Mouse (Mus musculus) heart, postnatal 0 days (tissue): ENCODE data around the gene Cxcl10. TPM values are rescaled to one million over a fixed set of nuclear protein-coding genes. Genes with fewer than 3 reads are reported as not detected.

ENCODE experiments used
- ATAC-seq: fragments of 200-750 bp; cut with Nextera tagmentation; 2 replicates; pipeline ENCODE4 v1.8.0; 2017; ENCODE audit warnings: low read depth, moderate number of reproducible peaks, moderate library complexity; ENCODE audit not compliant: insufficient read depth
- DNase-seq: peaks from one replicate; pipeline ENCODE4 v3.0.0-alpha.2; 2016; ENCODE audit warnings: low spot score
- H3K27ac ChIP-seq: fragments of 300-500 bp; sonication (generic); 2 replicates; pipeline ENCODE4 v1.5.1; 2014; ENCODE audit warnings: low read depth, mild to moderate bottlenecking
- H3K27me3 ChIP-seq: fragments of 300-500 bp; sonication (generic); 2 replicates; pipeline ENCODE4 v1.6.1; 2014; ENCODE audit warnings: low read length, mixed read lengths; ENCODE audit not compliant: control insufficient read depth, insufficient read depth
- H3K36me3 ChIP-seq: fragments of 300-500 bp; sonication (generic); replicated peaks from 2 replicates; pipeline ENCODE4 v1.6.1; 2014; ENCODE audit warnings: low read length, mixed read lengths; ENCODE audit not compliant: control insufficient read depth, insufficient read depth
- H3K4me1 ChIP-seq: fragments of 300-500 bp; sonication (generic); 2 replicates; pipeline ENCODE4 v1.6.1; 2014; ENCODE audit warnings: antibody characterized with exemption; ENCODE audit not compliant: control insufficient read depth, insufficient read depth
- H3K4me2 ChIP-seq: fragments of 300-500 bp; sonication (generic); 2 replicates; pipeline ENCODE4 v1.6.1; 2014; ENCODE audit warnings: low read depth, mild to moderate bottlenecking, low read length, moderate library complexity
- H3K4me3 ChIP-seq: fragments of 300-500 bp; sonication (generic); 2 replicates; pipeline ENCODE4 v1.5.1; 2014; ENCODE audit warnings: low read depth, low read length
- H3K9ac ChIP-seq: fragments of 300-500 bp; sonication (generic); replicated peaks from 2 replicates; pipeline ENCODE4 v1.6.1; 2014; ENCODE audit warnings: low read depth, low read length, mixed read lengths
- H3K9me3 ChIP-seq: fragments of 300-500 bp; sonication (generic); replicated peaks from 2 replicates; pipeline ENCODE4 v1.6.1; 2016; ENCODE audit warnings: low read length; ENCODE audit not compliant: control insufficient read depth
- CTCF ChIP-seq: IDR thresholded peaks from 2 replicates; pipeline ENCODE4 v1.5.1; 2016; ENCODE audit warnings: antibody characterized with exemption, control low read depth, low read depth
- EP300 ChIP-seq: IDR thresholded peaks from 2 replicates; pipeline ENCODE4 v1.6.1; 2016; ENCODE audit warnings: antibody characterized with exemption, low read depth
- WGBS: fragments of 180-500 bp; shearing (Covaris S2); extraction: QIAGEN DNeasy Blood & Tissue Kit; methylation state at CpG from one replicate; pipeline ENCODE4 v1.1.7; 2014; 5-methylcytosine and 5-hydroxymethylcytosine counted together
- polyA plus RNA-seq: library from polyadenylated mRNA; unstranded; fragments of >200 nt; fragmentation: Nextera tagmentation; extraction: Ambion mirVana; gene quantifications from 2 replicates; pipeline ENCODE4 v1.2.1, GENCODE M21; 2015
- total RNA-seq: library from RNA; depleted of rRNA; stranded (reverse); fragments of >200 nt; gene quantifications from 2 replicates; pipeline ENCODE4 v1.2.3, GENCODE M21; 2014; ENCODE audit warnings: low replicate concordance

Gene Cxcl10
- total and polyA plus RNA-seq, 2 experiments from 2014 or later = 0.56 to 9.7 TPM

DNA sequence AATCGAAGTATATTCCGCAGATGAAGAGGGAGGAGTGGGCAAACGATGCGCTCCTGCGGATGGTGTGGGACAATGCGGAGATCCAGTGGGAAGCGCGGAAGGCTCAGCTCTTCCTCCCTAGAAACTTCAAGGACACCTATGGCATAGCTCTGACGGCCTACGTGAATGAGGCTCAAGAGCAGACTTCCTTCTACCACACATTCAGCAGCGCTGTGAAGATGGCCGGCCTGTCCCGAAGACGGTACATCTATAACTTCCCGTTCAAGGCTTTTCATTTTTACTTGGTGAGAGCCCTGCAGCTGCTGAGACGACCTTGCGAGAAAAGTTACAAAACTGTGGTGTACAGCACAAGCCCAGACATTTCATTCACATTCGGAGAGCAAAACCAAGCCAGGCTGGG lies 43.9 kb upstream of the Cxcl10 start:
- Histone ChIP-seq H3K27me3 (no peaks in the 10 kb centered on the region), H3K4me1 (peaks cover 43% of the 10 kb centered on the region), H3K9ac (no peak overlapping the region), H3K9me3 (no peaks in the 10 kb centered on the region), H3K4me2 (peak overlapping the region; percentile 43), H3K27ac (no peak overlapping the region), H3K4me3 (peak overlapping the region; percentile 21), H3K36me3 (peaks cover 16% of the 10 kb centered on the region)
- TF ChIP-seq EP300 (no peak), CTCF (no peak)
- ATAC-seq (no peak), DNase-seq (no peak)
- WGBS = 52% methylated on average over 18 of the region's 18 CpGs

GRCm38 (mm10) chr5:92390615-92391014 lies 41.9 kb upstream of the Cxcl10 start:
- DNase-seq = peak; percentile 78
- H3K36me3 ChIP-seq = peaks cover 16% of the 10 kb centered on the region
- H3K27ac ChIP-seq = peak overlapping the region; percentile 95
- peak overlapping the region; percentile 57 for H3K4me2 ChIP-seq
- H3K9ac ChIP-seq = 0 out of 2 replicates have a peak overlapping the region, but pooled peaks have one; percentile 52
- H3K4me3 ChIP-seq = peak overlapping the region; percentile 22
- no peaks in the 10 kb centered on the region for H3K27me3 ChIP-seq
- ATAC-seq = peak; percentile 62
- TF ChIP-seq EP300 (peak; percentile 81), CTCF (no peak)
- H3K9me3 ChIP-seq = no peaks in the 10 kb centered on the region
- H3K4me1 ChIP-seq = peaks cover 51% of the 10 kb centered on the region
- WGBS = 15% methylated on average over 8 of the region's 8 CpGs

- Histone ChIP-seq H3K4me1 (peaks cover 51% of the 10 kb centered on the region), H3K27me3 (no peaks in the 10 kb centered on the region), H3K27ac (peak overlapping the region; percentile 95), H3K9me3 (no peaks in the 10 kb centered on the region), H3K9ac (0 out of 2 replicates have a peak overlapping the region, but pooled peaks have one; percentile 3), H3K4me3 (peak overlapping the region; percentile 22; the same call in 1 of the 2 replicates), H3K4me2 (peak overlapping the region; percentile 57), H3K36me3 (peaks cover 16% of the 10 kb centered on the region)
- TF ChIP-seq EP300 = no peak
- no peak for TF ChIP-seq CTCF
- ATAC-seq = no peak
- 64% methylated on average over 2 of the region's 2 CpGs for WGBS
- no peak for DNase-seq
Observed at GRCm38 (mm10) chr5:92389977-92390376, 41.3 kb upstream of the Cxcl10 start.

- Histone ChIP-seq H3K36me3 (peaks cover under 1% of the 10 kb centered on the region; the same call in 1 of the 2 replicates), H3K9me3 (no peaks in the 10 kb centered on the region), H3K4me2 (peak overlapping the region; percentile 57), H3K27ac (peak overlapping the region; percentile 92), H3K9ac (peak overlapping the region; percentile 48; the same call in 1 of the 2 replicates), H3K27me3 (no peaks in the 10 kb centered on the region), H3K4me1 (peaks cover 51% of the 10 kb centered on the region), H3K4me3 (peak overlapping the region; percentile 37)
- 7% methylated on average over 11 of the region's 11 CpGs for WGBS
- TF ChIP-seq CTCF (no peak), EP300 (0 out of 2 replicates have a peak, but pooled peaks have one; percentile 17)
- ATAC-seq = peak; percentile 82
- peak; percentile 85 for DNase-seq
Observed at GRCm38 (mm10) chr5:92387433-92387832, 38.7 kb upstream of the Cxcl10 start.

GRCm38 (mm10) chr5:92386643-92387042 lies 38.0 kb upstream of the Cxcl10 start:
- no peaks in the 10 kb centered on the region for H3K27me3 ChIP-seq
- peak overlapping the region; percentile 92 for H3K27ac ChIP-seq
- TF ChIP-seq CTCF (peak; percentile 54), EP300 (peak; percentile 59; the same call in 1 of the 2 replicates)
- 10% methylated on average over 6 of the region's 6 CpGs for WGBS
- peak; percentile 90 for DNase-seq
- peak; percentile 81 for ATAC-seq
- peaks cover 47% of the 10 kb centered on the region for H3K4me1 ChIP-seq
- peak overlapping the region; percentile 37 for H3K4me3 ChIP-seq
- H3K9ac ChIP-seq = peak overlapping the region; percentile 44; the same call in 1 of the 2 replicates
- H3K9me3 ChIP-seq = no peaks in the 10 kb centered on the region
- H3K36me3 ChIP-seq = no peaks in the 10 kb centered on the region
- peak overlapping the region; percentile 57 for H3K4me2 ChIP-seq

GRCm38 (mm10) chr5:92386102-92386501 lies 37.4 kb upstream of the Cxcl10 start:
- no peak for DNase-seq
- TF ChIP-seq EP300 (no peak), CTCF (no peak)

More at GRCm38 (mm10) chr5:92386102-92386501, 37.4 kb upstream of the Cxcl10 start:
- H3K9me3 ChIP-seq = no peaks in the 10 kb centered on the region
- ATAC-seq = peak; percentile 5; the same call in 1 of the 2 replicates
- no peaks in the 10 kb centered on the region for H3K36me3 ChIP-seq
- WGBS = 47% methylated on average over 5 of the region's 5 CpGs
- H3K9ac ChIP-seq = no peak overlapping the region
- H3K27me3 ChIP-seq = no peaks in the 10 kb centered on the region
- no peak overlapping the region for H3K4me3 ChIP-seq
- peak overlapping the region; percentile 92 for H3K27ac ChIP-seq
- no peak overlapping the region for H3K4me2 ChIP-seq
- H3K4me1 ChIP-seq = peaks cover 41% of the 10 kb centered on the region
